Mouse (Mus musculus) c-Kit-positive CD71-positive TER-119-positive erythroid progenitor cells, embryonic 14.5 days (primary cell): ENCODE measurements around the gene Lrrc19.

ENCODE experiments used
- DNase-seq: peaks from one replicate; pipeline ENCODE4 v3.0.0-alpha.2; 2013; ENCODE audit warnings: low spot score

Lrrc19 gene

GRCm38 (mm10) chr4:94591765-94592381, 58.1 kb downstream of the Lrrc19 start:
- no peak for DNase-seq
